Mouse (Mus musculus) forebrain, embryonic 12.5 days (tissue): ENCODE data around the gene Kctd15. TPM values are rescaled to one million over a fixed set of nuclear protein-coding genes. Genes with fewer than 3 reads are reported as not detected.
A peak's percentile ranks its signal among the peaks of the same experiment; 100 is the strongest.

ENCODE experiments used
- ATAC-seq: fragments of 200-750 bp; cut with Nextera tagmentation; 2 replicates; pipeline ENCODE4 v1.8.0; 2017; ENCODE audit warnings: moderate TSS enrichment; ENCODE audit not compliant: low FRiP score
- H3K27ac ChIP-seq: fragments of 300-500 bp; sonication (generic); 2 replicates; pipeline ENCODE4 v1.5.1; 2016; ENCODE audit warnings: mild to moderate bottlenecking
- H3K27me3 ChIP-seq: fragments of 300-500 bp; sonication (generic); 2 replicates; pipeline ENCODE4 v1.6.1; 2016; ENCODE audit warnings: mild to moderate bottlenecking
- H3K36me3 ChIP-seq: fragments of 300-500 bp; sonication (generic); replicated peaks from 2 replicates; pipeline ENCODE4 v1.6.1; 2016; ENCODE audit warnings: mild to moderate bottlenecking
- H3K4me1 ChIP-seq: fragments of 300-500 bp; sonication (generic); 2 replicates; pipeline ENCODE4 v1.6.1; 2016
- H3K4me2 ChIP-seq: fragments of 300-500 bp; sonication (generic); 2 replicates; pipeline ENCODE4 v1.6.1; 2016; ENCODE audit warnings: mild to moderate bottlenecking, moderate library complexity
- H3K4me3 ChIP-seq: fragments of 300-500 bp; sonication (generic); replicated peaks from 2 replicates; pipeline ENCODE4 v1.5.1; 2016; ENCODE audit warnings: mild to moderate bottlenecking
- H3K9ac ChIP-seq: fragments of 300-500 bp; sonication (generic); 2 replicates; pipeline ENCODE4 v1.6.1; 2016; ENCODE audit warnings: mild to moderate bottlenecking
- H3K9me3 ChIP-seq: fragments of 300-500 bp; sonication (generic); 2 replicates; pipeline ENCODE4 v1.6.1; 2016
- WGBS: fragments of 180-500 bp; shearing (Covaris S2); methylation state at CpG from one replicate; pipeline ENCODE4 v1.1.7; 2016; 5-methylcytosine and 5-hydroxymethylcytosine counted together
- polyA plus RNA-seq: library from polyadenylated mRNA; unstranded; fragments of >200 nt; fragmentation: Nextera tagmentation; extraction: Ambion mirVana; gene quantifications from 2 replicates; pipeline ENCODE4 v1.2.1, GENCODE M21; 2016

The Kctd15 gene
- polyA plus RNA-seq, 1 experiment from 2014 or later: 38.1 TPM

DNA sequence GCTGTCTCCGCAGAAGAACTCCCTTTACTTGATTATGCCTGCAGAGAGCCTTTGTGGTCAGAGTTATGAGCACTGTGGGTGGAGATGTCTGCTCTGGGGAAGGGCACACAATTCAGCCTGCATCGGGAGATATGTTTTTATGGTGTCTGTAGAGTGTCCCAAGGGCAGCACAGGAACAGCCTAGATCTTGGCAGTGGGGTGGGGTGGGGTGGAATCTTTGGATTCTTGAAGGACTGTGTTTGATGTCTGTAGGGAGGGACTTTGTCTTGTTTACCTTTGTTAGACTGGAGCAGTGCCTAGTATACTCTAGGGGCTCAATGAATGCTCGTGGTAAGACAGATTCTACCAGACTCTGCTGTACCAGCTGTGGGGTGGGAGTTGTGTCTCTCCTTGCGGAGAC, 28.6 kb upstream of the Kctd15 start:
- Histone ChIP-seq H3K9ac (no peak overlapping the region), H3K27me3 (peaks cover 6% of the 10 kb centered on the region; the same call in 1 of the 2 replicates), H3K27ac (no peak overlapping the region), H3K36me3 (no peaks in the 10 kb centered on the region), H3K4me2 (no peak overlapping the region), H3K9me3 (no peaks in the 10 kb centered on the region), H3K4me1 (peaks cover 38% of the 10 kb centered on the region), H3K4me3 (no peak overlapping the region)
- 81% methylated on average over 4 of the region's 4 CpGs for WGBS
- no peak for ATAC-seq

DNA sequence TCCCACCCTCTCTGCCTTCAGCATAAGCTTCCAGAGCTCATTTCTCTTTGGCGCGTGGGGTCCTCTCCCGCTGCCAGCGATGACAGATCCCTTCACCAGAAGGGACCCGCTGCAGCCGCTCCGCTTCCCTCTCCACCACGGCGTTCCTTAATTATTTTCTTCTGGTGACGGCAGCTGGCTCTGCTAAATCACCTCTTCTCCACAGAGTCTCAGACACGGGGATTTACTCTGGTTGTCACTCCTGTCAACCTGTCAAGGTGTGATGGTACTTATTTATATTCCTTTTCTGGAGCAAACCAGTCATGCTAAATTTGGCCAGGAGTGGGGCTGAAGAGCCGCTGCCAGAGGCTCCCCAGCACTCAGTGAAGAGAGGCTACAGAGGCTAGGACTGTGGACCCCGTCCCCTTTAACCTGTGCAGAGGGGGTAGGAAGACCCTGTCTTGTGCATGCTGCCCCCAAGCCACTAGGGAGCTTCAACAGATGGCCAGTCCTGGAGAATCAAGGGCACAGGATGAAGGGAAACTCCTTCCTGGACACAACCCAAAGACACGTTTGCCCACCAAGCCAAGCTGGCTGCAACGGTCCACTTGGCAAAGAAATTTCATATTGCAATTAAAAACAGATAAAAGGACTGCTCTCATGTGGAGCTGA, 24.4 kb upstream of the Kctd15 start:
- peaks cover 8% of the 10 kb centered on the region for H3K27me3 ChIP-seq
- WGBS: 64% methylated on average over 15 of the region's 15 CpGs
- no peak overlapping the region for H3K4me2 ChIP-seq
- peak; percentile 52; the same call in 1 of the 2 replicates for ATAC-seq
- H3K4me1 ChIP-seq: peaks cover 6% of the 10 kb centered on the region
- H3K9ac ChIP-seq: no peak overlapping the region
- peak overlapping the region; percentile 36; the same call in 1 of the 2 replicates for H3K27ac ChIP-seq
- H3K36me3 ChIP-seq: no peaks in the 10 kb centered on the region
- H3K9me3 ChIP-seq: no peaks in the 10 kb centered on the region
- H3K4me3 ChIP-seq: no peak overlapping the region

DNA sequence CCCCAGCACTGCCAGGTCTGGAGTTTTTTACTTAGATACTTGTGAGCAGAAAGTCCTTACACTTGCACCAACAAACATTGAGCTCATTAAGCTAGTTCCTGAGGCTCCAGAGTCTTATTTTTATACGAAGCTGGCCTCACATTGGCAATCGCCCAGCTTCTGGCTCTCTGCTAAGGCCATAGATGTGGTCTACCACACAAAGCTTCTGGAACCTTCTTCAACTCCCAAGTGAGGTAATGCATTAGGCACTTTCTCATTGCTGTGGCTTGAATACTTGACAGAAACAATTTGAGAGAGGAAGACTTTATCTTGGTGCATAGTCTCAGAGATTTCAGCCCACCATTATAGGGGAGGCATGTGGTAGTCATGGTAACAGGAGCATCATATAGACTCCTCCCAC, 23.4 kb upstream of the Kctd15 start:
- WGBS: 76% methylated on average over 2 of the region's 2 CpGs
- H3K4me1 ChIP-seq: peaks cover 11% of the 10 kb centered on the region
- no peak for ATAC-seq
- H3K4me2 ChIP-seq: no peak overlapping the region
- peaks cover 19% of the 10 kb centered on the region for H3K27me3 ChIP-seq
- no peak overlapping the region for H3K9ac ChIP-seq
- no peak overlapping the region for H3K4me3 ChIP-seq
- no peaks in the 10 kb centered on the region for H3K9me3 ChIP-seq
- no peaks in the 10 kb centered on the region for H3K36me3 ChIP-seq
- no peak overlapping the region for H3K27ac ChIP-seq

DNA sequence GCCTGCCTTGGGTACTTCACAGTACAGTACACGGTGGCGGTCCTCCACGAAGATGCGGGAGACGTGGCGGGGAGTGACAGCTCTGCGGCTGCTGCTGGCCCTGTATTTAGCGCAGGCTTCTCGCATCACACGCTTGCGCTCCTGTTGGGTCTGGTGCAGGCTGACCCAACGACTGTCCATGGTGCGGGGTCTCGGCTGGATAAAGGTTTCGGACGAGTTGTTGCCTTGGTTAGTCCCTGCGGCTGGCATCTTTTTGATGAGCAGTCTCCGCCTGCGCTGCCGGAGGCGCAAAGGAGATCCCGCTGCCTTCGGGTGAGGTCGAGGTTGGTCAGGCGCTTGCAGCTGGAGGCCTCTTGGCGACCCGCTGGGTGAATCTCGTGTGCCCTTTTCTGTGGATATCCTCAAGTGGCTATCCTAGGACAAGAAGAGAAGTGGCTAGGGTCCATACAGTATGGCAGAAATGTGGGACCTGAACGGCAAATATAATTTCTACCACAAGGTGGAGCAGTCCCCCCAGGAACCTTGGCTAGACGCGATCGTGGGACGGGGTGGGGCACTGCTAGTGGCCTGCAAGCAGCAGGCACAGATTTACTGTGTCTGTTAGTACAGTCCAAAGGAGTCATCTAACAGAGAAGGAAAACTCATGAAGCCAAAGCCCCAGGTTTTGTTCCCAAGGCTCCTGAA, 19.4 kb upstream of the Kctd15 start:
- 0 out of 2 replicates have a peak, but pooled peaks have one; percentile 47 for ATAC-seq
- WGBS: 4% methylated on average over 33 of the region's 33 CpGs
- Histone ChIP-seq H3K27ac (no peak overlapping the region), H3K4me2 (peak overlapping the region; percentile 52), H3K9me3 (no peaks in the 10 kb centered on the region), H3K36me3 (no peaks in the 10 kb centered on the region), H3K4me1 (peaks cover 8% of the 10 kb centered on the region), H3K4me3 (peak overlapping the region; percentile 29), H3K9ac (peak overlapping the region; percentile 48), H3K27me3 (peaks cover 40% of the 10 kb centered on the region)

DNA sequence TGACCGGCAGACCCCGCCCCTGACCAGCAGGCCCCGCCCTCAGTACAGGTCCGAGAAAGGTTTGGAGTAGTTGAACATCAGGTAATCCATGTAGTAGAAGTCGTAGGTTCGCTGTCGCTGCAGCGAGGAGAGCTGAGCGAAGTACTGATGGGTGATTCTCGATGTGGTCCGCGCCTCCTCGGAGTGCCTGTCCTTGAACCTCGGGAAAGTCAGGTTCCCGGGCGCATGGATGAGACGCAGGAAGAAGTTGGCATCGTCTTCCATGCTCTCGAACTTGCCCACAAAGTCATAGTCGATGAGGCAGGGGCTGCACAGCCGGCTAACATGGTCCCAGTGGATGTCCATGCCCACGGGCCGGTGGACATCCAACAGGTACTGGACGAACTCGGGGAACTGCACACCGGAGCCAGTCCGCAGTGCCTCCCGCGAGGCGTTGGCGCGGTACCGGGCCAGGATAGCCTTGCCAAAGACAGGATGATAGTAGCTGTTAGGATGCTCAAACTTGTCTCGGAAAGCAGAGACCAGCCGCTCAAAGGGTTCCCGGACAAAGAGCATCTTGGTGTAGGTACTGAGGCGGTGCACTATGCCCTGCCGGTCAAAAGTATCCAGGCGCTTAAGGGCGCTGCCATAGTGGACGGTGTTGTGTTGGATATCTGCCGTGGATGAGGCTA, 18.7 kb upstream of the Kctd15 start:
- Histone ChIP-seq H3K36me3 (no peaks in the 10 kb centered on the region), H3K4me1 (peaks cover 8% of the 10 kb centered on the region), H3K9me3 (no peaks in the 10 kb centered on the region), H3K9ac (no peak overlapping the region), H3K4me2 (peak overlapping the region; percentile 52), H3K4me3 (peak overlapping the region; percentile 29), H3K27ac (no peak overlapping the region), H3K27me3 (peaks cover 40% of the 10 kb centered on the region)
- ATAC-seq: no peak
- 11% methylated on average over 42 of the region's 42 CpGs for WGBS

DNA sequence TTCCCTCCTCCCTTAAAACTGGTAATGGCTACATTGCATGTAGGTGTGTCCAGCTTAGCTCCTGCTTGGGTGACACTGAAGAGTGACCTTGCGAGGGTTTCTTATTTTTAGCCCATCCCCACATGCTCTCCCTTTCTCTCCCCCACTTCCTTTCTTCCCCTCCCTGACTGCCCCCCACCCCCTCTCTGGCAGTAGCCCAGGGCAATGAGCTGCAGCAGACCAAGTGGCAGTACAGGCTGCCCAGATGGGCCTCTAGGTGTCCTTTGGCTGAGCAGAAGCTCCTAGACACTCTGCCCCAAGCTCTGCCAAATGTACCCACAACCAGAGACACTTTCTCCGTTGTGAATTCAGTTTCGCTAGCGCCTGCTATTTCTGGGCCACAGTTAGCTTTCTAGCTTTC, 16.4 kb upstream of the Kctd15 start:
- Histone ChIP-seq H3K27ac (no peak overlapping the region), H3K4me2 (no peak overlapping the region), H3K4me1 (peaks cover 8% of the 10 kb centered on the region), H3K36me3 (no peaks in the 10 kb centered on the region), H3K9me3 (no peaks in the 10 kb centered on the region), H3K27me3 (peaks cover 40% of the 10 kb centered on the region), H3K4me3 (no peak overlapping the region), H3K9ac (no peak overlapping the region)
- WGBS: 85% methylated on average over 4 of the region's 4 CpGs
- ATAC-seq: no peak

DNA sequence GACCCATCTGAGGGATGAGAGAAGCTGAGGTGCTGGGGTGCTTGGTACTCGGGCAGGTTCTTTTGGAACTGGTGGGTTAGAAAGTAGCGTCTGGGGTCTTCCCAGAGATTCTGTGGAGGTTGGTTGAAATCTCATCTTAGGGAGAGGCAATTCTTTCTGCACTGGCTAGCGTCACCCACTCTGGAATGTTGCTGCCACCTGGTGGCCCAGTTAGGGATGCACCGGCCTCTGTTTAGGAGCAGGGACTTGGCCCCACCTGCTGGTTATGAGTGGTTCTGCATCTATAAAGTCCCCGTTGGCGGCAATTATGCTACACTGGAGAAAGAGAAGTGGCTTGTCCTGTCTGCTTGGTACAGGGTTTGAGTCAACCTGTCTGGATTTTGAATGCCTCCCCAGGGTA, 15.4 kb upstream of the Kctd15 start:
- H3K27me3 ChIP-seq: peaks cover 40% of the 10 kb centered on the region
- no peak overlapping the region for H3K4me2 ChIP-seq
- WGBS: 0% methylated on average over 6 of the region's 6 CpGs
- ATAC-seq: peak; percentile 50
- H3K9ac ChIP-seq: no peak overlapping the region
- H3K4me3 ChIP-seq: no peak overlapping the region
- peaks cover 8% of the 10 kb centered on the region for H3K4me1 ChIP-seq
- H3K27ac ChIP-seq: no peak overlapping the region
- no peaks in the 10 kb centered on the region for H3K9me3 ChIP-seq
- no peaks in the 10 kb centered on the region for H3K36me3 ChIP-seq

DNA sequence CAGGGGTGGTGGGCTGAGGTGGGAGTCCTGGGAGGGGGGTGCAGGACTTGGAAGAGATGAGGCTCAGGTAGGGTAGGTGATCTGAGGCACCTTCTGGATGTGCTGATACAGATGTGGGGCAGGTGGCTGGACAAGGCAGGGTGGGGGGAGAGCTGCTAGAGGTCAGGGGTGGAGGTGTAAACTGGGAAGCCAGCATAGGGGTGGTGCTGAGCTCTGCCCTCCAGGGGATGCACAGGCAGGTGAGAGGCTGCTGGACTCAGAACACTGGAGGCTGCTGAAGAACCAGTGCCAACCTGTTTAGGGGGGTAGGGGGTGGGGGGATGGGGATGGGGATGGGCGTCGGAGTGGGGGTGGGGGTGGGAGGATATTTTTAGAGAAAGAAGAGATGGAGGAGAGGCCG, 14.2 kb upstream of the Kctd15 start:
- Histone ChIP-seq H3K9ac (no peak overlapping the region), H3K4me1 (peaks cover 5% of the 10 kb centered on the region), H3K36me3 (no peaks in the 10 kb centered on the region), H3K4me2 (no peak overlapping the region), H3K9me3 (no peaks in the 10 kb centered on the region), H3K27me3 (peaks cover 36% of the 10 kb centered on the region), H3K4me3 (no peak overlapping the region), H3K27ac (no peak overlapping the region)
- 60% methylated on average over 3 of the region's 3 CpGs for WGBS
- ATAC-seq: no peak

DNA sequence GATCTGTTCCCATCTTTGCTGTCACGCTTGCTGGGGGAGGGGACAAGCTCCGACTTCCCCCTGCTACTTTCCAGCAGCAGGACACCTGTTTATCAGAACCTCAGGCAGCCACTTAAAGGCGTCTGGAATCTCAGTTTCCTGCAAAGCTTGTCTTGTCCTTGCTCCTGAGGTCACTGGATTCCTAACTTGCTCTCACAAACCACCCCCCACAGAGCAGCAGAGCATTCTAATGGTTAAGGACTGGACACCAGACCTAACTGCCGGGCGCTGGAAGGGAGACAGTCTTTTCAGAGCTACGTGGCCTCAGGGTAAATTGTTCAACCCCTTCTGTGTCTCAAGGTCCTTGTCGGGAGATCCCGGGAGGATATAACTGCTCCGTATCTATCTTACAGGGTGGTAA, 12.8 kb upstream of the Kctd15 start:
- no peak for ATAC-seq
- Histone ChIP-seq H3K9me3 (no peaks in the 10 kb centered on the region), H3K9ac (no peak overlapping the region; the same call in 1 of the 2 replicates), H3K27me3 (peaks cover 22% of the 10 kb centered on the region), H3K4me1 (no peaks in the 10 kb centered on the region; the same call in 1 of the 2 replicates), H3K27ac (no peak overlapping the region), H3K4me2 (no peak overlapping the region), H3K36me3 (no peaks in the 10 kb centered on the region), H3K4me3 (no peak overlapping the region)
- 27% methylated on average over 9 of the region's 9 CpGs for WGBS

DNA sequence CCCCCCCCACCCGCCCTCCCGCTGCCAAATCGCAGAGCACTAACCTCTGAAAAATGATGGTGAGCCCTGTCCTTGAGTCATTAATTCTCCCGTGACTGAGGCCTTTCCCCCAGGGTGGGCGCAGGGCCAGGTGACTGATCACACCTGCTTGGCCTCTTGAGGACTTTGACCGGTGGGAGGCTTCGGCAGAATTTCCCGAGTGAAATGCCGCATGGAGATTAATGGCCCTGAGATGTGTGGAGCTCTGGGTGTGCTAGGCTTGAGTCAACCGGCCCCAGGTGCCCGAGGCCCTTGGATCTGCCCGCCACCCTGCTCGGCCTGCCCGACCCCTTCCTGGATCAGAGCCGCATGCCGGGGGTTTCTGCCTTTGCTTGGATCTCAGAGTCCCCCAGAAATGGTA, 11.3 kb upstream of the Kctd15 start:
- no peak for ATAC-seq
- H3K9me3 ChIP-seq: no peaks in the 10 kb centered on the region
- peaks cover 7% of the 10 kb centered on the region for H3K27me3 ChIP-seq
- no peak overlapping the region for H3K4me3 ChIP-seq
- no peak overlapping the region for H3K9ac ChIP-seq
- peaks cover 3% of the 10 kb centered on the region; the same call in 1 of the 2 replicates for H3K4me1 ChIP-seq
- H3K36me3 ChIP-seq: no peaks in the 10 kb centered on the region
- no peak overlapping the region for H3K27ac ChIP-seq
- 93% methylated on average over 16 of the region's 16 CpGs for WGBS
- no peak overlapping the region for H3K4me2 ChIP-seq

DNA sequence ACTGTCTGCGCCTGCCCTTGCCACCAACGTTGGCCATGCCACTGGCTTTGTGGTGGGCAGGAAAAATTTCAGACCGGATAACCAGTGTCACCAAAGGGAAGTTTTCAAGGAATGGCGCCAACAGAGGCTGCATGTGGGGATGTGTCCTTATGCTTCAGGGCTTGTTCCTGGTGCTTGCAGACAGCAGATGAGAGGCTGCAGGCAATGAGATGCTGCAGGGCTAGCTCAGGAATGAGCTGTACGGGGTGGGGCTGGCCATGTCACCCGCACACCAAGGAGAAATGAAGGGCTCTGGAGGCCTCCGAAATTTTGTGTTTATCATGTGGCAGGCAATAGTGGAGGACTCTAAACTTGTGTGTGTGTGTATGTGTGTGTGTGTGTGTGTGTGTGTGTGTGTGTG, 6.6 kb upstream of the Kctd15 start:
- Histone ChIP-seq H3K9ac (no peak overlapping the region), H3K27me3 (no peaks in the 10 kb centered on the region), H3K4me1 (peaks cover 11% of the 10 kb centered on the region), H3K9me3 (no peaks in the 10 kb centered on the region), H3K36me3 (no peaks in the 10 kb centered on the region), H3K4me3 (no peak overlapping the region), H3K4me2 (no peak overlapping the region), H3K27ac (no peak overlapping the region)
- 44% methylated on average over 7 of the region's 7 CpGs for WGBS
- no peak for ATAC-seq

DNA sequence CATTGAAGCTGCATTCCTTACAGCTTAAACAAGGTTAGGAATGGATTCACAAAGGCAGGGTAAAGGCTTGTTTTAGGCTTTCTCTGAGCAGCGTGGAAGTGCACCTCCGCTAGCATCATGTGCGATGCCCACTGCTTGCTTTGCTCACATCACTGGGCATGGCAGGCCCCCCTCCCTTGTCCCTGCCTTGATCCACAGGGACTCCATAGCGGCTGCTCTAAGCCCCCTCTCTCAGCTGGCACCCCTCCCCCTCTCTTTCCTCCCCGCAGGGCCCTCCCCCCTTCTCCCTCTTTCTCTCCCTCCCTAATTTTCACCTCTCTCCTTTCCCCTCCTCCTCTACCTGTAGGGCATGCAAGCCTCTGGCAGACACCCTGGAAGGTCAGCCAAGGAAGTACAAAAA, 5.7 kb upstream of the Kctd15 start:
- Histone ChIP-seq H3K36me3 (no peaks in the 10 kb centered on the region), H3K4me2 (no peak overlapping the region), H3K9ac (no peak overlapping the region), H3K4me1 (peaks cover 11% of the 10 kb centered on the region), H3K27ac (no peak overlapping the region), H3K27me3 (no peaks in the 10 kb centered on the region), H3K9me3 (no peaks in the 10 kb centered on the region), H3K4me3 (no peak overlapping the region)
- WGBS: 5% methylated on average over 5 of the region's 5 CpGs
- ATAC-seq: peak; percentile 55; the same call in 1 of the 2 replicates
